Mouse (Mus musculus): ENCODE measurements around the gene Hps4.

Hps4 gene

DNA sequence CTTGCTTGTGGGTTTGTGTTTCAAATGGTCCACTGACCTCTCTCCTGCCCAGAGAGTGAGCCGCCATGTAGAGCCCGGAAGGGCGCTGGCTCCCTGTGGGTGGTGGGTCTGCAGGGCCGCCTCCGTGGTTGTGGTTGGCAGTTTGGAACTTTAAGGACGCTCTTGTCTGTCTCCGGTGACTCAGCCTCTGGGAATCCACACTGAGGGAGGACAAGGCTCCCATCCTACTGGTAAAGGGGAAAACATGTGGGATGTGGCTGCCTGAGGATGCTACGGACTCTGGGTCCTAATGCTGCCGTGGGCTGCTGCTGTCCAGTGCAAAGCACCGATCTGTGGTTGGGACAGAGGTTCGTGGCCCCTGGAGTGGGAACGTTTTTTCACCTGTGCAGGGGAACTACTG lies 25.0 kb downstream of the Hps4 start:
- DNase-seq: no peak

- peak; percentile 90 to 96 for DNase-seq
Observed at GRCm38 (mm10) chr5:112368666-112369065, 25.8 kb downstream of the Hps4 start.

- DNase-seq: no peak
Observed at GRCm38 (mm10) chr5:112369326-112369725, 26.4 kb downstream of the Hps4 start.

DNA sequence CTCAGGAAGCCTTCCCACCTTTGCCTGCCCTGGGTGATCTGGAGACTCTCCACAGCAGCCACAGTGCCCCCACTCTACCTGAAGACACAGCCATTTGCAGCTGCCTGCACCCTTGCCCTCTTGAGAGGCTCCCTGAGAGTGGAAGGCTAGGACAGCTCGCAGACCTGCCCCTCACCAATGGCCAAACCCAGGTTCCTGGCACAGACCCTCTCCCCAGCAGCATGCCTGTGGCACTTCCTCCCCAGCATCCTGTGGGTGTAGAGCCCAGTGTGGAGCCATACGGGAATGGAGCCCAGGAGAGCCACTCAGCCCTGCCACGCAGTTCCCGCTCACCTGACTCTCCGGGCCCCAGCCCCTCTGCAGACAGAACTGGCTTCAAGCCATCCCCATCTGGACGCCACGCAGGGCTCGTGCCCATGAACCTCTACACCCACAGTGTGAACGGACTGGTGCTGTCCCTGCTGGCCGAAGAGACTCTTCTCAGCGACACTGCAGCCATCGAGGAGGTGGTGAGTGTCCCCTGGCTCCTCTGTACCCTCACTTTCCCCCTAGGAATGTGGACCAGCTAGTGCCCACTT lies 27.4 kb downstream of the Hps4 start:
- DNase-seq: peak; percentile 31 to 51

- peak; percentile 60 to 76 for DNase-seq
Observed at GRCm38 (mm10) chr5:112371933-112372332, 29.1 kb downstream of the Hps4 start.

- DNase-seq: no peak
Observed at GRCm38 (mm10) chr5:112376111-112376510, 33.2 kb downstream of the Hps4 start.

GRCm38 (mm10) chr5:112377380-112377779 lies 34.5 kb downstream of the Hps4 start:
- no peak for DNase-seq

GRCm38 (mm10) chr5:112378716-112379115 lies 35.8 kb downstream of the Hps4 start:
- DNase-seq: no peak

DNA sequence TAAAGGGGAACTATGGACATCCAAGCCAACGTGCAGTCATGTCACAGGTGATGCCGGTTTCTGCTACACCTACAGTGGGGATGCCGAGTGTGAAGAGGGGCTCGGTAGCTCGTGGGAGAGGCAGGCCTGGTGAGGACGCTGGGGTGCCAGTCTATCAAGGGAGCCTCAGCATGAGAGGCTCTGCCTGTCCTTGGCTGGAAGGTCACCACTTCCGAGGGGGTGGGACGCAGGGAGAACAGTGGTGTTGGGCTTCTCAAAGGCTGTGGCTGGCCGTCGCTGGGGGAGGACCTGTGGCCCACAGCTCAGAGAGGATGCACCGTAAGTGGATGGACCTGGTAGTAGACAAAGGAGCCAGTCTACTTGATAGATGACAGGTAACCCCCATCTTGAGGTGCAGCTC lies 38.3 kb downstream of the Hps4 start:
- no peak for DNase-seq

DNA sequence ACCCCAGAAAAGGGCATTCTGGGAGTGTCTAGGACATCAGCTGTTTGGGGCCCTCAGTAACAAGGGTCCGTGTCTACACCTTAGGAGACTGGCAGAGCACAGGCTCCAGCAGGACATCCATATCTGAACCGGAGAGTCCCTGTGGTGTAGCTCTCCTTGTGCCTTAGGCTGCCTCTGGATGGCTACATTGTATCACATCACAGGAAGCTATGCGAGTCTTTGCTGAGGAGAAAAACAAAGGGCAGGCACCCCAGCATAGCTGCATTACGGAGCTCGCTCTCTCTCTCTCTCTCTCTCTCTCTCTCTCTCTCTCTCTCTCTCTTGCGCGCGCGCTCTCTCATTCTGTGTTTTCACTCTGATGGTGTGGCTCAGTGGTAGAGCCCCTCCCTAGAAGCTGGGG lies 39.2 kb downstream of the Hps4 start:
- no peak for DNase-seq

GRCm38 (mm10) chr5:112382641-112383330 lies 39.9 kb downstream of the Hps4 start:
- DNase-seq: peak; percentile 46 to 55

DNA sequence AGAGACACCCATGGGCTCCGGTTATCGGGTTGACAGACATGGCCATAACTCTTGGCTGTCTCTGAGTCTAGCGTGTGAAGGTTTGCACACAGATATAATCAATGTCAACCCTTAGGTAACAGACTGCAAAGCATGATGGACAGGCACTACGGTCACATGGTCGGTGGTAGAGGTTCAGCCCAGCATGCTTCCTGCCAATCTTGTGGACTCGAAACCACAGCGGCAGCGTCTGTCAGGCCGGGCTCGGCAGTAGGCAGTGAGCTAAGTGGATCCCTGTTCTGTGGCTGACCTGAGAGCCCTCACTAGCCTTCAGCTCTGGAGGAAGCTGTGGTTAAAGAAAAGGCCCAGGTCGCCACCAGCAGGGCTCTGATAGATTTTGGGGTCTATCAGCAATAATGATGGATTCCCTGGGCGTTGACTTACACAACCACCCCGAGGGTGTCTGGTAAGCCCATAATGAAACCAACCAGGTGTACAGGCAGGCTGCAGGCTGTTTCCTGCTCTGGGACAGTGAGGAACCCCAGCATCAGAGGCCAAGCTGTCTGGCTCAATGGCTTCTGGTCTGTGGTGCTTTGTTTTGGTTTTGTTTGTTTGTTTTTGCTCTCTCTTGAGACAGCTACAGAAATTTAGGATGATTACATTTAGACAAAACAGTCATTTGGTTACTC lies 42.1 kb downstream of the Hps4 start:
- no peak for DNase-seq

- no peak for DNase-seq
Observed at GRCm38 (mm10) chr5:112385973-112386372, 43.1 kb downstream of the Hps4 start.

GRCm38 (mm10) chr5:112389352-112389751 lies 46.5 kb downstream of the Hps4 start:
- DNase-seq: no peak

- no peak for DNase-seq
Observed at GRCm38 (mm10) chr5:112391002-112391401, 48.1 kb downstream of the Hps4 start.

- peak; percentile 35 to 48 for DNase-seq
Observed at GRCm38 (mm10) chr5:112391676-112392323, 48.9 kb downstream of the Hps4 start.

DNA sequence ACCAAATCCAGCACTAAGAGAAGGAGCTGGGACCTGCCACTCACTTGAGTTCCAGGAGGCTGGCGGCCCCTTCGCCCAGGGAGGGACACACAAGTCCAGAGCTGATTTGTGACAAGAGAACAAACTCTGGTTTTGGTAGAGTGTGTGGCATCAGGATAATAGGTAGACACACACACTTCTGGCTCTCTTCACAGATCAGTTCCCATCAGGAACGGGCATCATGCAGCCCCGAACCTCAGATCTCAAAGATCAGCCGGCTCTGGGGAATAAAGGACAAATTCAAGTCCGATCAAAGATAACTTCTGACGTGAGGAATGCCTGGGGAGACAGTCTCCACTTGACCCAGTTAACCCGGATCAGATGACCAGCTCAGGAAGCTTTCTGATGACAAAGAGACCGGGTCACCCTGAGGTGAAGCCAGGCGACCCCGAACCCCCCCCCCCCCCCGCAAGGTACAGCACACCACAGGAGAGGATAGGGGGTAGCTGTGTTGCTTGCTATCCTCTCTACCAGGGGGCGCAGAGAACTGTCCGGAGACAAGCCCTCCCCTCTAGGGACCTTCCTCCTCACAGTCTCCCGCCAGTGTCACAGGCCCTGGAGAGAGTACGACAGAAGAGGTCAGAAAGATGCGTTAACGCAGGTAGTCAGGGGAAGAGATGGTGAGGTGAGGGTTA lies 51.0 kb downstream of the Hps4 start:
- no peak for DNase-seq

- DNase-seq: peak in 1 of 2 experiments; percentile 33
Observed at GRCm38 (mm10) chr5:112394415-112394763, 51.5 kb downstream of the Hps4 start.

DNA sequence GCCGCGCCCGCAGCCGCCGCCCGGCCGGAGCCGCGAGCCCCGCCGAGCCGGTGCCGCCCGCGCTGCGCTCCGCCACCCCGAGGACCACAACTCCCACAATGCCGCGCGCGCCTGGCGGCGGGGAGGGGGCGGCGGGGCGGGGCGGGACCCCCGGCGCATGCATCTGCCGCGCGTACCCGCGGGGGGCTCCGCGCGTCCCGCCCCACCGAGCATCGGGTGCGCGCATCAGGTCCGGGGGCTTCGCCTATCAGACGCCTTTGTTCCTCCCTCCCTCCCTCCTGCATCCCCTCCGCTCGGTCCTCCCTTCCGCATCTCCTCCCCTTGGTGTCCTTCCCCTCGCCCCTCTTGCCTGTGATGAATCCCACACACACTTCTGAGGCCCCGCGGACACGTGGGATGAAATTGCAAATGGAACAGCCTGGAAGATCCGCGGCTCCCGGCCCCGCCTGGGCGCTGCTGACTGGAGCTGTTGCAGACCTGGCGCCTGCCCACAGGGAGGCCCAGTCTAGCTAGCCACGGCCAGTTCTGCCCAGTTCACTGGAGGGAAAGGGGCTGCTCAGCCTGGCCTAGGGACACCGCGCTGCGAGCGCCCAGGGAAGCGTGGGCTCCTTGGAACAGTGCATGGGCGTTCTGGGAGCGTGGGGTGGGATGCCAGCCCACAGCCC lies 52.0 kb downstream of the Hps4 start, which contains the start of gene Asphd2:
Asphd2 (minus strand) TSS at position 88 of the 665 bp plus-strand sequence.
- DNase-seq: peak; percentile 68 to 79

DNA sequence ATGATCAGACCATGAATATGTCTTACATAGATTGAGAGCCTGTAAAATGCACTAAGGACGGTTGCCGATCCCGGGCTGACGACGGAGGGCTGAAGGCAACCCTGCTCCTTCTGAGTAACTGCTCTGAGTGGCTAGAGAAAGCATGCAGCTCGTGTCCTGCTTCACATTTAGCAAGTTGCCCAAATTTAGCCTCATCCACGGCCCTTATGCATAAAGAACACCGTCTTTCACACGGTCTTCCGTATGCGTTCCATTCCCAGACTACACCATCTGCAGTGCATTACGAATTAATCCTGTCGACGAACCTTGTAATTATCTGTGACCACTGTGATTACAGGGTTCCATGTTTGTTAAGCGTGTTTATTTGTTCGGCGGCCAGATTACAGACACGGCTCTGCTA lies 53.2 kb downstream of the Hps4 start:
- DNase-seq: no peak

- DNase-seq: no peak
Observed at GRCm38 (mm10) chr5:112399284-112399683, 56.4 kb downstream of the Hps4 start.

GRCm38 (mm10) chr5:112402437-112402836 lies 59.6 kb downstream of the Hps4 start:
- no peak for DNase-seq

DNA sequence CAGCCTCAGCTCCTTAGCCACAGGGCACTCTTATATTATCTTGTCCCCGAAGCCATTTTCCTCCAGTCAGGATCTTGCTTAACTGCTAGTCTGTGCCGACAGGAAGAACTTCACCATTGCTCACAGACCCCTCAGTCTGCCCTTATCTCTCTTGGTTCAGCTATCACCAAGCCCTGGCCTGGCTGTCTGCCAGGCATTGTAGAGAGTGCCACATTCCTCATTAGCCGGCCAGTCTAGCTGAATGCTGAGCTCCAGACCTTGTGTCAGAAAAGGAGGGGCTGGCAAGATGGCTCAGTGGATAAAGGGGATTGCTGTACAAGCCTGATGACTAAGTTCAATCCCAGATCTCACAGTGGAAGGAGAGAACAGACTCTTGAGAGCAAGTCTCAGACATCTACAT lies 63.1 kb downstream of the Hps4 start:
- no peak for DNase-seq

Measured in cerebellum, adult 18-20 months (tissue).